12 mouse cellular contexts compared by ENCODE assay signal in genomic region chr1:168265594-168266390, GRCm38 (mm10).
DNase-seq lines count a peak whose midpoint lies in the region; ATAC-seq and TF ChIP-seq lines count a peak whose summit lies in the region.
"Had no signal": no experiment of that assay in that cellular context is flagged by ENCODE, and none has a peak within 500 bp of the region (broad histone marks: within the 10 kb centered on the region; RNA-seq: fewer than 3 reads in every experiment).

No protein-coding gene starts in this region.

- ATAC-seq in hindbrain, embryonic 15.5 days (ENCODE audit: low FRiP score, low read depth), result peak; percentile 53
- ATAC-seq in forebrain, embryonic 15.5 days (replicated peaks), result no peak

- no peak overlapping the region for H3K9ac ChIP-seq in hindbrain, embryonic 15.5 days
- H3K9ac ChIP-seq in forebrain, embryonic 15.5 days (replicated peaks), result no peak overlapping the region

- 0 out of 2 replicates have a peak, but pooled peaks cover 3% of the 10 kb centered on the region for H3K4me1 ChIP-seq in kidney, adult 2 months (ENCODE audit: control insufficient read depth, insufficient read depth, low read length)
- H3K4me1 ChIP-seq in hindbrain, embryonic 15.5 days (replicated peaks), result peaks cover 37% of the 10 kb centered on the region
- peaks cover 64% of the 10 kb centered on the region for H3K4me1 ChIP-seq in forebrain, embryonic 15.5 days

- H3K4me3 ChIP-seq in kidney, adult 2 months (ENCODE audit: insufficient read depth, low read depth, low read length), result no peak overlapping the region
- H3K4me3 ChIP-seq in hindbrain, embryonic 15.5 days, result no peak overlapping the region
- H3K4me3 ChIP-seq in forebrain, embryonic 15.5 days, result no peak overlapping the region
- H3K4me3 ChIP-seq: forebrain, embryonic 10.5 days; left cerebral cortex, adult 2 months had no signal

- H3K27me3 ChIP-seq in kidney, adult 2 months (replicated peaks; ENCODE audit: control insufficient read depth, insufficient read depth, low read length), result no peaks in the 10 kb centered on the region
- H3K27me3 ChIP-seq in hindbrain, embryonic 15.5 days, result no peaks in the 10 kb centered on the region
- no peaks in the 10 kb centered on the region for H3K27me3 ChIP-seq in forebrain, embryonic 15.5 days

- TF ChIP-seq POLR2A in kidney, adult 2 months (IDR thresholded peaks at IDR 0.05; ENCODE audit: low read depth, low read length), result no peak

- peak; percentile 45 for DNase-seq in kidney, adult 2 months
- DNase-seq in kidney, adult 9 months, result no peak
- DNase-seq in ovary, adult 18-20 months (ENCODE audit: low spot score), result peak; percentile 40
- DNase-seq in ovary, postnatal 14 days (ENCODE audit: low spot score), result no peak
- no peak for DNase-seq in testis, postnatal 14 days (ENCODE audit: low spot score)
- DNase-seq in cerebellum, postnatal 25 days, result no peak
- DNase-seq: gastrocnemius, postnatal 36 days; liver had no signal

- WGBS in kidney, adult 2 months, result 75% methylated on average over 12 of the region's 12 CpGs
- 63% methylated on average over 12 of the region's 12 CpGs for WGBS in hindbrain, embryonic 15.5 days
- 78% methylated on average over 12 of the region's 12 CpGs for WGBS in forebrain, embryonic 15.5 days

- H3K9me3 ChIP-seq in hindbrain, embryonic 15.5 days, result no peaks in the 10 kb centered on the region
- no peaks in the 10 kb centered on the region for H3K9me3 ChIP-seq in forebrain, embryonic 15.5 days
- H3K9me3 ChIP-seq: forebrain, embryonic 10.5 days had no signal

- H3K36me3 ChIP-seq in kidney, adult 2 months (ENCODE audit: control insufficient read depth, insufficient read depth, low read length), result no peaks in the 10 kb centered on the region
- no peaks in the 10 kb centered on the region for H3K36me3 ChIP-seq in hindbrain, embryonic 15.5 days
- no peaks in the 10 kb centered on the region for H3K36me3 ChIP-seq in forebrain, embryonic 15.5 days
- H3K36me3 ChIP-seq: forebrain, embryonic 10.5 days had no signal

- TF ChIP-seq CTCF in kidney, adult 2 months (conservative IDR thresholded peaks at IDR 0.05; ENCODE audit: insufficient read depth, insufficient read length, low read depth, low read length), result no peak

- no peak overlapping the region for H3K27ac ChIP-seq in kidney, adult 2 months (ENCODE audit: insufficient read depth, low read depth, low read length)
- no peak overlapping the region for H3K27ac ChIP-seq in hindbrain, embryonic 15.5 days (replicated peaks)
- H3K27ac ChIP-seq in forebrain, embryonic 15.5 days (replicated peaks), result no peak overlapping the region
- H3K27ac ChIP-seq: forebrain, embryonic 10.5 days; left cerebral cortex, adult 2 months had no signal

- H3K4me2 ChIP-seq in hindbrain, embryonic 15.5 days, result no peak overlapping the region
- no peak overlapping the region for H3K4me2 ChIP-seq in forebrain, embryonic 15.5 days (replicated peaks)

Comparison
In these comparisons a context has a peak if more than half of its experiments do, and no peak if none do; other contexts are left out.
1. DNase-seq: peak in kidney, adult 2 months (single experiment) and ovary, adult 18-20 months (single experiment); none in kidney, adult 9 months (single experiment), ovary, postnatal 14 days (single experiment), testis, postnatal 14 days (single experiment) and cerebellum, postnatal 25 days (0 of 2).